Mouse (Mus musculus): Measurements from ENCODE around the gene Scn4b. TPM values are rescaled to one million over a fixed set of nuclear protein-coding genes. Genes with fewer than 3 reads are reported as not detected.

Scn4b gene
- polyA plus RNA-seq, 1 experiment from 2014 or later: 0.13 TPM

DNA sequence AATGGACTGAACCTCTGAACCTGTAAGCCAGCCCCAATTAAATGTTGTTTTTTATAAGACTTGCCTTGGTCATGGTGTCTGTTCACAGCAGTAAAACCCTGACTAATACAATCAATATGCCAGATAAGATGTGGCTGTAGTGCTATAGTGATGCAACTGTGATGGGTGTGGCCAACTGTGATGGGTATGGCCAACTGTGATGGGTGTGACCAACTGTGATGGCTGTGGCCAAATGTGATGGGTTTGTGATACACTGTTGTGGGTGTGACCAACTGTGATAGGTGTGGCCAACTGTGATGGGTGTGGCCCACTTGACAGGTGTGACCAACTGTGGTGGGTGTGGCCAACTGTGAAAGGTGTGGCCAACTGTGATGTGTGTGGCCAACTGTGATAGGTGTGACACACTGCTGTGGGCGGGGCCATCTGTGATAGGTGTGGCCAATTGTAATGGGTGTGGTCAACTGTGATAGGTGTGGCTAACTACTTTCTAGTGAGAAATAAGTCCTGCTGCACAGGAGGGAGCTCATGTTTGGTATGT, 32.9 kb downstream of the Scn4b start:
- Histone ChIP-seq H3K9me3 (no peaks in the 10 kb centered on the region), H3K36me3 (no peaks in the 10 kb centered on the region), H3K27ac (no peak overlapping the region), H3K27me3 (no peaks in the 10 kb centered on the region), H3K4me1 (no peaks in the 10 kb centered on the region), H3K4me3 (no peak overlapping the region), H3K4me2 (replicated peaks) (no peak overlapping the region), H3K9ac (no peak overlapping the region)
- ATAC-seq (ENCODE audit: low FRiP score, low read depth): no peak
- WGBS: 85% methylated on average over 1 of the region's 1 CpGs

DNA sequence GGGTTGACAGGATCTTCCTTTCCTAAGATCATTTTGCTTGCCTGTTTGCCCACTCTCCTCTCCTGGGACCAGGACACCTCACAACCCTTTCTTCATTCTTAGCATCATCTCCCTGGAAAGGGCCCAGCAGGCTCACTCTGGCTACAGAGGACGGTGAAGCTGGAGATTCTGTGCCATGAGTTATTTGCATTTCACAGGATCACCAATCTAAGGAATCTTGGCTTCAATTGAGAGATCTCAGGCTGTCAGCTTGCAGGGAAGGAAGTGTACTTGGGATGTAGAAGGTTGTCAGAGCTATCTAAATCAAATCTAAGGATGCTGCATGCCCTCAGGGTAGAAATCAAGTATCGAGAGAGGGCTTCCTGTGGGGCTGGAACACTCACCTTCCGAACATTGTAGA, 35.3 kb downstream of the Scn4b start:
- H3K4me2 ChIP-seq (replicated peaks): no peak overlapping the region
- no peaks in the 10 kb centered on the region for H3K9me3 ChIP-seq
- no peak overlapping the region for H3K4me3 ChIP-seq
- H3K27ac ChIP-seq: no peak overlapping the region
- no peaks in the 10 kb centered on the region for H3K36me3 ChIP-seq
- ATAC-seq (ENCODE audit: low FRiP score, low read depth): no peak
- no peaks in the 10 kb centered on the region for H3K27me3 ChIP-seq
- H3K9ac ChIP-seq: no peak overlapping the region
- 68% methylated on average over 3 of the region's 3 CpGs for WGBS
- no peaks in the 10 kb centered on the region for H3K4me1 ChIP-seq

DNA sequence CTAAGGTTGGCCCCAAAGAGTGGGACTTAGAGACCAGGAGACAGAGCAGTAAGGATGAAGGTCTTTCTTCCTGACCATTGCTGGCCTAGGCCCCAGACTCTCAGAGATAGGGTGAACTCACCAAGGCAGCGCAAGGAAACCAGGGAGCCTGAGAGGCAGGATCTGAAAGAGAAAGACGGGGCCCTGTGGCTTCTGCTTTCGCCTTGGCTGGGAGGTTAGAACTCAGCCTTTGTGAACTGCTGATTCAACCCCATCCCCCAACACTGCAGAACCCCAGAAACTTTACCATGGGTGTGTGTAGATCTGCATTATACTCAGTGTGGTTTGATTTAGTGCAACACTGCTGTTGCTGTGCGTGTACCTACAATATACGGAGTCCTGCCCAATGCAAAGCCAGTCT, 41.1 kb downstream of the Scn4b start:
- no peak for ATAC-seq (ENCODE audit: low FRiP score, low read depth)
- Histone ChIP-seq H3K9ac (no peak overlapping the region), H3K4me3 (no peak overlapping the region), H3K9me3 (no peaks in the 10 kb centered on the region), H3K27ac (no peak overlapping the region), H3K36me3 (no peaks in the 10 kb centered on the region), H3K4me2 (replicated peaks) (no peak overlapping the region), H3K4me1 (peaks cover 4% of the 10 kb centered on the region), H3K27me3 (no peaks in the 10 kb centered on the region)
- WGBS: 88% methylated on average over 5 of the region's 5 CpGs

DNA sequence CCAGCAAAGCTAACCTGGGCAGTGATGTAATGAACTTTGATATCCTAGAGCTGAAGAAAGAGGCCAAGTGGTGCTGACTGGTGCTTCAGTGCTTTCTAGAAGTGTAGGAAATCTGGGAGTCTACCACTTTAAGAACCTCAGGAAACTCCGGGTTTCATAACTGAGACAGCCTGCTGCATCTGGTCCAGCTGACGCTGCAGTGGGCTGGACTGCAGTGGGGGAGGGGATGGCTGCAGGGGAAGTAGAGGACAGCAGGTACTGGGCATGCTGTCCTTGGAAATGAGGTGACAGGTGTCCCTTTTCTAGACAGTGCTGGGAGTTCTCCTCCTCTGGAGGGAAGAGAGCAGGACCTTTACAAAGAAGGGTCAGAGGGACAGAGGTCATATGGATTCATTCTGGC, 43.6 kb downstream of the Scn4b start, which contains the start of gene BC049352:
Gene BC049352, plus strand, starts transcription at position 238 of the 400 bp plus-strand sequence.
- Histone ChIP-seq H3K27me3 (no peaks in the 10 kb centered on the region), H3K9me3 (no peaks in the 10 kb centered on the region), H3K4me3 (no peak within 1 kb of the TSS), H3K36me3 (no peaks in the 10 kb centered on the region), H3K27ac (no peak within 1 kb of the TSS), H3K4me1 (peaks cover 4% of the 10 kb centered on the region), H3K9ac (no peak within 1 kb of the TSS), H3K4me2 (replicated peaks) (no peak within 1 kb of the TSS)
- ATAC-seq (ENCODE audit: low FRiP score, low read depth): no peak
- 6% methylated on average over 2 of the region's 2 CpGs for WGBS

DNA sequence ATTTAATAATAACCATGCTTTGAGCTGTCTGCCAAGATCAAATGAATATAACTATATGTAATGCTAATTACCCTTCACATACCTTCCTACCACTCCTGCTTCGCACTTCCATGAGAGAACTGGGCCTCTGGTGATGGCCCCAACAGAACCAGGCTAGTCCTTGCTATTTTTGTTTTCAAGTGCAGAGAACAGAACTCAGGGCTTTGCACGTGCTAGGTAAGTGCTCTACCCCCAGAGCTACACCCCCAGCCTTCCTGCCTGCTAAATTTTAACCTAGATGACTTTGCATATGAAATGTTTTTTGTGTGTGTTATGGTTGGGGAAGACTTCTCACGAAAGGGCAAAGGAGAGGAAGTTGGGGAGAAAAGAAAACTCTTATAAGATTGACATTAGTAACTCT, 44.3 kb downstream of the Scn4b start:
- H3K36me3 ChIP-seq: no peaks in the 10 kb centered on the region
- no peak overlapping the region for H3K4me2 ChIP-seq (replicated peaks)
- 49% methylated on average over 3 of the region's 3 CpGs for WGBS
- no peak overlapping the region for H3K27ac ChIP-seq
- no peak for ATAC-seq (ENCODE audit: low FRiP score, low read depth)
- no peaks in the 10 kb centered on the region for H3K27me3 ChIP-seq
- H3K4me3 ChIP-seq: no peak overlapping the region
- peaks cover 4% of the 10 kb centered on the region for H3K4me1 ChIP-seq
- H3K9me3 ChIP-seq: no peaks in the 10 kb centered on the region
- no peak overlapping the region for H3K9ac ChIP-seq

DNA sequence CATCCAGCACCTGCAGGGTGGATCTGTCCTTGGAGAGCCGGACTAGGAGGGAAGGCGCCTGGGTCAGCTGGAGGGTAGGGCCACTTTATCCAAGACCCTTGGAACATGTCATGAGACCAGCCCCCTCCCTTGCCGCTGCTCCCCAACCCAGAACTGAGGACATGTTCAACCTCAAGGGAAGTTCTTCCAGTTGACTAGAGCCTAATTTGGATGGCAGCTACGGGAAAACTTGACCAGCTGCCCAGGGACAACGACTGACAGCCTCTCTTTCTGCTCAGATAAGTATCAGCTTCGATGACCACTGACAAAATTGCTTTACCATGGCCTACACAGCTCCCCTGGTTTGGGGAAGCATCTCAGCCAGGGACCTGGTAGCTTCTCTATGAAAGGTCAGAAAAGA, 45.1 kb downstream of the Scn4b start:
- H3K27me3 ChIP-seq: no peaks in the 10 kb centered on the region
- peaks cover 4% of the 10 kb centered on the region for H3K4me1 ChIP-seq
- no peak overlapping the region for H3K27ac ChIP-seq
- no peak overlapping the region for H3K4me3 ChIP-seq
- no peaks in the 10 kb centered on the region for H3K36me3 ChIP-seq
- H3K4me2 ChIP-seq (replicated peaks): no peak overlapping the region
- ATAC-seq (ENCODE audit: low FRiP score, low read depth): no peak
- WGBS: 79% methylated on average over 6 of the region's 6 CpGs
- no peak overlapping the region for H3K9ac ChIP-seq
- no peaks in the 10 kb centered on the region for H3K9me3 ChIP-seq

DNA sequence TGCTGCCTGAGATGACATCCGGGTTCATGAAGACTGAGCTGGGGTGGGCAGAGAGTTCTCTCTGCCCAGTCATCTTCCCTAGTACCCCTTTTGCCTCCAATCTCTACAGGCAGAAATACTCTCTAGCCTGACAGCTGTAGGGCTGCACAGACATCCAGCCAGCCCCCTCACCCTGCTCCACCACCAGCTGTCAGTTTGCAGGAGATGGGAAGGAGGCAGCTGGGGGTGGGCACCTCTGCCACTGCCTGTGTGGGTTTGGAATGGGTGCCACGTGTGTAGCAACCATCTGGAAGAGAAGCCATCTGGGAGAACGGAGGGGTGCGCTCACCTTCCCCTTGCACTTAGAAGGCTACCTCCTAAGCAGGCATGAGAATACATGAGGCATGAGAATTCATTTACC, 47.1 kb downstream of the Scn4b start:
- Histone ChIP-seq H3K9me3 (no peaks in the 10 kb centered on the region), H3K36me3 (no peaks in the 10 kb centered on the region), H3K4me2 (replicated peaks) (no peak overlapping the region), H3K9ac (no peak overlapping the region), H3K4me1 (peaks cover 4% of the 10 kb centered on the region), H3K27me3 (no peaks in the 10 kb centered on the region), H3K27ac (no peak overlapping the region), H3K4me3 (no peak overlapping the region)
- WGBS: 69% methylated on average over 4 of the region's 4 CpGs
- no peak for ATAC-seq (ENCODE audit: low FRiP score, low read depth)

DNA sequence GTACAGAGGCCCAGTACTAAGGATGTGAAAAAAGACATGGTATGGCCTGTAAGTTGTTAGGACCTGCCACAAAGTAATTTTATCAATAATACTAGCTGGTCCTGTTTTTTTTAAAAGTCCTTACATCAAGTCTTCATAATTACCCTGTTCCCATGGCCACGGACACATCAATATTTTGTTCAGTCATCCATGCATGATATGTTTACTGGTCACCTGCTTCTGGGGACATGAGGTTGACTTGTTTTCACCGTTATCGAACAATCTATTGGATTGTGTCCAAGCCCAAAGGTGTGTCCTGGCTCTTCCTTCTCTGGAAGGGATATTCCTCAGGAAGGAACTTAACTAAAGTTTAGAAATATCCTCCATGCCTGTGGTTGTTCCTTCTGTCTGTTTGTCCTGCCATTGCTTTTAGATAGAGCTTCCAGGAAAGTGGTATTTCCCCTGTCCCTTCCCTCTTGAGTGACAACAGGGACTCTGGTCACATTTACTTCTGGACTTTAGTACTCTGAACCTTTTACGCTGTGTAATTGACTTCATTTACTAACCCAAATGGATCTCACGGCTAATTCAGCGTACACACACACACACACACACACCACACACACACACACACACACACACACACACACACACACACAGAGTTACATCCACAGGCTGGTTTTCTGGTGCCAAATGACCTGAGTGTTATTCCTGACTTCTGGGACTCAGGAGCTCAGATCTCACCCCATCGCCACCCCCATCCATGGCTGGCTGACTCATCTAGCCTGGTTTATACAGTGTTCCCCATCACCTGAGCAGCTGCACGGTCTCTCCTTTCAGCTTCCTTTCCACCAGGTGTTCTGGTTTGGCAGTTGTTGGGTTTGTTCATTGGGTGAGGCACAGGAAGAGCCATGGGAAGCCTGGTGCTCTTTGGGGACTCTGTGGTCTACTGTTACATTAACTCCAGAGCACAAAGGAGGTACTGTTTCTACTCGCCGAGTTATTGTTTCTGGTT, 50.7 kb downstream of the Scn4b start:
- Histone ChIP-seq H3K4me3 (no peak overlapping the region), H3K9ac (no peak overlapping the region), H3K27me3 (no peaks in the 10 kb centered on the region), H3K4me1 (no peaks in the 10 kb centered on the region), H3K27ac (no peak overlapping the region), H3K36me3 (no peaks in the 10 kb centered on the region), H3K4me2 (replicated peaks) (no peak overlapping the region), H3K9me3 (no peaks in the 10 kb centered on the region)
- 81% methylated on average over 10 of the region's 10 CpGs for WGBS
- ATAC-seq (ENCODE audit: low FRiP score, low read depth): no peak

DNA sequence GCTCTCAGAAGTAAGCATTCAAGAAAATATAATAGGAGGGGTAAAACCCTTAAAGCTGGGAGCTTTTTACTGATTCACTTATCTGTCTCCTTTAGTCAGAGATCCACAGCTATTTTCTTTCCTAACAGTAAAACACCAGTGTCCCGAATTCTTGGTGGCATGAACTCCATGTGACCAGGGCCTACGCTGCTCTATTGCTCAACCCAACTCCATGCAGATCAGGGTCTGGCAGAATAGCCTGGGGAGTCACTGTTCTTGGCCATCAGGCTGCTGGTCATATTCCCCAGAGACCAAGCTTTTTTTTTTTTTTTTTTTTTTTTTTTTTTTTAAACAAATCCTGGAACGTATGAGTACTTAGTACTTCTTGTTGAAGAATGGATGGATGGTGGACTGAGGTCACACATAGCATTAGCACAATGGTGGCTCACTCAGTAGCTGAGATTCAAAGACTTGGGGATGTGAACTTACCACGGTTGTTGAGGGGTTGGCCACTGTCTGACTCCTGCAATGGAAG, 51.5 kb downstream of the Scn4b start:
- 87% methylated on average over 4 of the region's 4 CpGs for WGBS
- Histone ChIP-seq H3K27me3 (no peaks in the 10 kb centered on the region), H3K9me3 (no peaks in the 10 kb centered on the region), H3K36me3 (no peaks in the 10 kb centered on the region), H3K4me3 (no peak overlapping the region), H3K4me1 (no peaks in the 10 kb centered on the region), H3K27ac (no peak overlapping the region), H3K9ac (no peak overlapping the region), H3K4me2 (replicated peaks) (no peak overlapping the region)
- no peak for ATAC-seq (ENCODE audit: low FRiP score, low read depth)

DNA sequence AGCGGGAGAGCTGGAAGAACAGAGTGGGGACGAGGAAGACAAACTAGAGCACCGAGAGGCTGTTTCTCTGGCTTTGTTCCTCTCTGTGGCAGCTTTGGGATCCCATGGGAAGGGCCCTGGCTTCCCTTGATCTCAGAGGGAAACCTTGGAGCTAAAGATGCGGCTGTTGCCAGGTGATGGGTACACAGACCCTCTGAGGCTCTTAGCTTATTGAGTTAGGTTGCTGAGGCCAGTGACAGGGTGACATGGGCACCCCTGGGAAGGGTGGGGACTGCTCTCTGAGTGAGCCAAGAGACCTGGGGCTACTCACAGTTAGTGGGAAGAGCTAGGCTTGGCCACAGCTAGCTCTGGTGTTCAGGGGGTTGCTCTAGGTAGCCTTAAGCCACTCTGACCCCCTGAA, 57.3 kb downstream of the Scn4b start:
- no peak overlapping the region for H3K4me3 ChIP-seq
- no peaks in the 10 kb centered on the region for H3K9me3 ChIP-seq
- no peak overlapping the region for H3K27ac ChIP-seq
- no peak overlapping the region for H3K9ac ChIP-seq
- peaks cover 6% of the 10 kb centered on the region for H3K4me1 ChIP-seq
- no peaks in the 10 kb centered on the region for H3K27me3 ChIP-seq
- ATAC-seq (ENCODE audit: low FRiP score, low read depth): no peak
- H3K4me2 ChIP-seq (replicated peaks): no peak overlapping the region
- WGBS: 77% methylated on average over 4 of the region's 4 CpGs
- H3K36me3 ChIP-seq: no peaks in the 10 kb centered on the region

DNA sequence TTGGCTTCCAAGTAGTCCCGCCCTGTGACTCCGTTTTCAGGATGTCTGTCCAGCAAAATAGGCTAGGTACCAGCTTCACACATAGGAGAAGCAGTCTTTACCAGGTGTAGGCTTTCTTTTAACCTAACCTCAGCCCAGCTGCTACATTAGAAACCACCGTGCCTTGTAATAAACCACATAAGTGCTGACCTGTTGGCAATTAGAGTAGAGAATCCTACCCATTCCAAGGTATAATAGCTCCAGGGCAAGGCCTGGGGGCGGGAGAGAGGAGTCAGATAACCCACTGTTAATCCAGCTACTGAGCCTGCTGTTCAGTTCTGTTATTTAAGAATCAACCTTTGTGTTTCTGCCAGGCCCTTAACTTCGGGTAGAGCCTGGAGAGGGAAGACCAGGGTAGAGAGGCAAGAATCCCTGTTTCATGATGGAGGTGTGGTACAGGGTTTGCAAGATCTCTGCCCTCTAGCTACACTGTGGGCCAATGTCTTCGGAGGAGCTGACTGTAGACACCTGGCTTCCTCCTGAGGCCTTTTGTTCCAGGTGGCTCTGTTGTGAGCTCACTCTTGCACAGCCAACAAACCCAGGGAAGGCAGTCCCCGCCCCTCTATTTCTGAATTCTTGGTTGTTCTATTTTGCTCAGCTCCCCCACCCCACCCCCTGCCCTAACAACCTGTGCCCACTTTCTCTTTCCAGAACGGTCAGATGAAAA, 58.1 kb downstream of the Scn4b start:
- Histone ChIP-seq H3K27me3 (no peaks in the 10 kb centered on the region), H3K4me2 (replicated peaks) (no peak overlapping the region), H3K9me3 (no peaks in the 10 kb centered on the region), H3K4me1 (peaks cover 6% of the 10 kb centered on the region), H3K27ac (no peak overlapping the region), H3K9ac (no peak overlapping the region), H3K4me3 (no peak overlapping the region), H3K36me3 (no peaks in the 10 kb centered on the region)
- no peak for ATAC-seq (ENCODE audit: low FRiP score, low read depth)
- 61% methylated on average over 8 of the region's 8 CpGs for WGBS

DNA sequence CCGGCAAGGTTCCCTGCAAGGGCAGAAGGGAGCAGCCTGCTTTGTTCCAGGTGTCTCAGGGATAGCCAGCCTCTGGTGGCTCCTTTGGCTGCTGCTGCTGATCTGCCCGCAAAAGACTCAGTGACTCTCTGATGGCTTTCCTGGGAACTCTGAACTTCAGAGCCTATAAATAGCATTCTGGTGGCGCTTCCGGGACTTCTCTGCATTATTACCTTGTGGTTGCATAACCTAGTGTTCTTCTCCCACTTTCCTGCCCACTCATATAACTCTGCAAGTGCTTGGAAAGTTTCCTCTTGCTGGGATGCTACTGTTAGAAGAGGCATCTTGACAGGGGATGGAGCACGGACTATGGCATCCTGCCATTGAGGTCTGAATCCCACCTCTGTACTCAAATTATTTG, 59.4 kb downstream of the Scn4b start:
- no peak for ATAC-seq (ENCODE audit: low FRiP score, low read depth)
- H3K4me3 ChIP-seq: no peak overlapping the region
- H3K27me3 ChIP-seq: no peaks in the 10 kb centered on the region
- no peak overlapping the region for H3K4me2 ChIP-seq (replicated peaks)
- 72% methylated on average over 5 of the region's 5 CpGs for WGBS
- H3K9ac ChIP-seq: no peak overlapping the region
- H3K27ac ChIP-seq: no peak overlapping the region
- H3K9me3 ChIP-seq: no peaks in the 10 kb centered on the region
- no peaks in the 10 kb centered on the region for H3K36me3 ChIP-seq
- H3K4me1 ChIP-seq: peaks cover 6% of the 10 kb centered on the region

All from limb, embryonic 13.5 days (tissue).